Mouse (Mus musculus) thymus, postnatal 0 days (tissue): ENCODE measurements around the gene A930033H14Rik. TPM values are rescaled to one million over a fixed set of nuclear protein-coding genes. Genes with fewer than 3 reads are reported as not detected.
A peak's percentile ranks its signal among the peaks of the same experiment; 100 is the strongest.

Source experiments
- DNase-seq: peaks from one replicate; pipeline ENCODE4 v3.0.0-alpha.2; 2015; ENCODE audit warnings: low spot score
- polyA plus RNA-seq: library from polyadenylated mRNA; unstranded; fragments of >200 nt; fragmentation: Nextera tagmentation; extraction: Ambion mirVana; gene quantifications from 2 replicates; pipeline ENCODE4 v1.2.1, GENCODE M21; 2015

Gene A930033H14Rik
- polyA plus RNA-seq: 0.36 TPM in 2 replicates

- peak; percentile 46 for DNase-seq
These were observed at the start of gene A930033H14Rik for GRCm38 (mm10) chr10:69212542-69213440. TSS of gene A930033H14Rik (minus strand) at chr10:69213098.

GRCm38 (mm10) chr10:69259929-69260328 lies 47.0 kb upstream of the A930033H14Rik start:
- no peak for DNase-seq

GRCm38 (mm10) chr10:69259161-69259560 lies 46.3 kb upstream of the A930033H14Rik start:
- DNase-seq: no peak

- DNase-seq: no peak
These were observed 45.7 kb upstream of the A930033H14Rik start for GRCm38 (mm10) chr10:69258588-69258987.

GRCm38 (mm10) chr10:69257592-69258133 lies 44.8 kb upstream of the A930033H14Rik start:
- DNase-seq: no peak

GRCm38 (mm10) chr10:69255594-69255993 lies 42.7 kb upstream of the A930033H14Rik start:
- DNase-seq: no peak

GRCm38 (mm10) chr10:69254390-69254847 lies 41.5 kb upstream of the A930033H14Rik start:
- DNase-seq: no peak

- no peak for DNase-seq
These were observed 40.8 kb upstream of the A930033H14Rik start for GRCm38 (mm10) chr10:69253686-69254080.

- DNase-seq: no peak
These were observed 40.3 kb upstream of the A930033H14Rik start for GRCm38 (mm10) chr10:69253075-69253685.

- DNase-seq: no peak
These were observed 39.5 kb upstream of the A930033H14Rik start for GRCm38 (mm10) chr10:69252112-69253074.

- no peak for DNase-seq
These were observed 38.4 kb upstream of the A930033H14Rik start for GRCm38 (mm10) chr10:69251254-69251653.

GRCm38 (mm10) chr10:69248261-69249160 lies 35.6 kb upstream of the A930033H14Rik start:
- no peak for DNase-seq

GRCm38 (mm10) chr10:69247311-69248033 lies 34.6 kb upstream of the A930033H14Rik start:
- DNase-seq: no peak

GRCm38 (mm10) chr10:69246762-69247161 lies 33.9 kb upstream of the A930033H14Rik start:
- no peak for DNase-seq

- no peak for DNase-seq
These were observed 33.2 kb upstream of the A930033H14Rik start for GRCm38 (mm10) chr10:69245906-69246668.

GRCm38 (mm10) chr10:69245151-69245550 lies 32.3 kb upstream of the A930033H14Rik start:
- no peak for DNase-seq

- no peak for DNase-seq
These were observed 27.6 kb upstream of the A930033H14Rik start for GRCm38 (mm10) chr10:69240530-69240929.

- no peak for DNase-seq
These were observed 25.4 kb upstream of the A930033H14Rik start for GRCm38 (mm10) chr10:69238311-69238710.
